Mouse (Mus musculus) limb, embryonic 13.5 days (tissue): ENCODE data around the gene Tceanc2. TPM values are rescaled to one million over a fixed set of nuclear protein-coding genes. Genes with fewer than 3 reads are reported as not detected.
A peak's percentile ranks its signal among the peaks of the same experiment; 100 is the strongest.

Source experiments
- ATAC-seq: fragments of 200-750 bp; cut with Nextera tagmentation; 2 replicates; pipeline ENCODE4 v1.8.0; 2017; ENCODE audit warnings: low read depth, moderate number of reproducible peaks, moderate TSS enrichment; ENCODE audit not compliant: low FRiP score
- H3K27ac ChIP-seq: fragments of 300-500 bp; sonication (generic); 2 replicates; pipeline ENCODE4 v1.5.1; 2015; ENCODE audit warnings: inconsistent platforms, mild to moderate bottlenecking, moderate library complexity
- H3K27me3 ChIP-seq: fragments of 300-500 bp; sonication (generic); 2 replicates; pipeline ENCODE4 v1.6.1; 2015; ENCODE audit warnings: mild to moderate bottlenecking, inconsistent platforms
- H3K36me3 ChIP-seq: fragments of 300-500 bp; sonication (generic); 2 replicates; pipeline ENCODE4 v1.6.1; 2015; ENCODE audit warnings: inconsistent platforms, mild to moderate bottlenecking, moderate library complexity
- H3K4me1 ChIP-seq: fragments of 300-500 bp; sonication (generic); 2 replicates; pipeline ENCODE4 v1.6.1; 2015; ENCODE audit warnings: inconsistent platforms
- H3K4me2 ChIP-seq: fragments of 300-500 bp; sonication (generic); replicated peaks from 2 replicates; pipeline ENCODE4 v1.6.1; 2015; ENCODE audit warnings: inconsistent platforms, mild to moderate bottlenecking, moderate library complexity
- H3K4me3 ChIP-seq: fragments of 300-500 bp; sonication (generic); 2 replicates; pipeline ENCODE4 v1.5.1; 2015; ENCODE audit warnings: moderate library complexity, mild to moderate bottlenecking, inconsistent platforms
- H3K9ac ChIP-seq: fragments of 300-500 bp; sonication (generic); 2 replicates; pipeline ENCODE4 v1.6.1; 2015; ENCODE audit warnings: mild to moderate bottlenecking, inconsistent platforms
- H3K9me3 ChIP-seq: fragments of 300-500 bp; sonication (generic); 2 replicates; pipeline ENCODE4 v1.6.1; 2016; ENCODE audit warnings: inconsistent platforms
- WGBS: fragments of 180-500 bp; shearing (Covaris S2); methylation state at CpG from one replicate; pipeline ENCODE4 v1.1.7; 2015; 5-methylcytosine and 5-hydroxymethylcytosine counted together
- polyA plus RNA-seq: library from polyadenylated mRNA; unstranded; fragments of >200 nt; fragmentation: Nextera tagmentation; extraction: Ambion mirVana; gene quantifications from 2 replicates; pipeline ENCODE4 v1.2.1, GENCODE M21; 2015

Gene Tceanc2
- polyA plus RNA-seq, 1 experiment from 2014 or later, result 32.7 TPM

DNA sequence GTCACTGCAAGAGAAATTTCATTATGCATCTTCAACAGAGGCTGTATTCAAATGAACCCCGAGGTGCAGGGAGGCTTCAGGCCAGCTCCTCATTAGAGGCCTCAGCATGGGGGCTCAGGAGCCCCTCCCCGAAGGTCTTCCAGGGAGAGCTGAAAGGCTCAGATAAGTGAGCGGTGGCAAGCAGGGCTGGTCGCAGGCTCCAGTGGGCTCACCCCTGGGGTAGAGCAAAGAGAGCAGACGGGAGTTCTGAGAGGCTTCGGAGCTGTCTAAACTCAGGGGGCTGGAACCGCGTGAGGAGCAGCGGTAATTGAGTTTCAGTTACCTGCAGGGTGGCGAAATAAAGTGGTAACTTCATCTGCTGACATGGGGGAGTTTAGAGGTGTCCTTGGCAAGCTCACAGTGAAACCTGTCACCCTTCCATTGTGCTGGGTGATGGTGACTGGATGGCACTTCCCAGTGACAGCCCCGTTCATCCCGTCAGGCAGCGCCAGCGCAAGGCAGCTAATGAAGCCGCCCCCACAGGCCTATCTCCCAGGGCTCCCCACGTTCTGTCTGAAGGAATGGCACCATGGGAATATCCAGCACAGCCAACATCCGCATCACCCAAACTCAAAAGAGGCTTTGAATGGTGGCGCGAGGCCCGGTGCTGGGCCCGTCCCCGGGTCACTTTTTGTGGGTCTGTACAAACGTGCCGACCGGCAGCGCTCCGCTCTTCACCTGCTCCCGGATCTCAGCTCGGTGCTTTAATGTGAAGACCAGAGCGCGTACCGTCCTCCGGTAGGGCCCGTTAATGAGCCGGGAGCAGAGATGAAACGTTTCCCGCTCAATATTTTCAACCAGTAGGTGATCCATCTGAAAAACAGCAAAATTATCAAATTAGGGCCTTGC lies 39.7 kb downstream of the Tceanc2 start:
- 26% methylated on average over 37 of the region's 37 CpGs for WGBS
- Histone ChIP-seq H3K27me3 (peaks cover 14% of the 10 kb centered on the region), H3K4me3 (no peak overlapping the region), H3K4me2 (no peak overlapping the region), H3K4me1 (peaks cover 50% of the 10 kb centered on the region), H3K9ac (peak overlapping the region; percentile 13; the same call in 1 of the 2 replicates), H3K36me3 (peaks cover 10% of the 10 kb centered on the region), H3K9me3 (no peaks in the 10 kb centered on the region), H3K27ac (no peak overlapping the region)
- no peak for ATAC-seq

DNA sequence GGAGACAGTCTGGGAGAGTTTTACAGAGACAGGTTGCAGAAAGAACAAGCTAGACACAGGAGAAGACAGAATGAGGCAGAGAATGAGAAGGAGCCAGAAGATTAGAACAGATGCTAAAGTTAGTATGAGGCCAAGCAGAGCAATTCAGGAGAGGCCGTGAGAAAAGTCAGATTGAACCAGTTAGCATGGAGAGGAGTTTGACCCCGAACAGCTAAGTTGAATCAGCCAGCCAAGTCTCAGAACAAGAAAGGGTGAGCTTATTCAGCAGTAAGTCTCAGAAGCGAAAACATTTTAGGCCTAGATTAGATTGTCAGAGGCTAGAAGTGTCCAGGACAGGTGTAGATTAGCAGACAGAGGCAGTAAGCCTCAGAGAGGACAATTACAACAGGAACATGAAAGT lies 42.4 kb downstream of the Tceanc2 start:
- no peak overlapping the region for H3K4me3 ChIP-seq
- H3K27ac ChIP-seq, result no peak overlapping the region
- no peaks in the 10 kb centered on the region; the same call in 1 of the 2 replicates for H3K36me3 ChIP-seq
- H3K27me3 ChIP-seq, result peaks cover 14% of the 10 kb centered on the region
- no peak overlapping the region for H3K4me2 ChIP-seq
- no peak overlapping the region for H3K9ac ChIP-seq
- no peaks in the 10 kb centered on the region for H3K9me3 ChIP-seq
- peaks cover 48% of the 10 kb centered on the region for H3K4me1 ChIP-seq
- WGBS, result 51% methylated on average over 3 of the region's 3 CpGs
- no peak for ATAC-seq

DNA sequence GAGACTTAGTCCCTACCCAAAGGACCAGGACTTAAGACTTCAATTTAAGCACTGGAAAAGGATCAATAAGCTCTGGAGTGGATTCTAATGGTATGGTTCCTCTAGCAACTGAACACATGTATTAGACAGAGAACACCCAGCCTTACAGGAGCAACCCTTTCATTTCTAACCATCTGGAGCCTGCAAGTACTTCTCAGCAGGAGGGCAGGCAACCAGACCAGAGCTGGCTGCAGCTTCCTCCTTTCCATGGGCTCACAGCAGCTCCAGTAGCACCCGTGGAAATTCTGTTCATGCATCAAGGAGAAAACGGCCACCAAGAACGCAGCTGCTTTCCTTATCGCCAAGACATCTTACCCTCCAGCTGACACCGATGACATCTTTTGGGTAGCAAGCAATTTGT lies 43.3 kb downstream of the Tceanc2 start:
- Histone ChIP-seq H3K27ac (no peak overlapping the region), H3K4me3 (no peak overlapping the region), H3K9me3 (no peaks in the 10 kb centered on the region), H3K4me1 (peaks cover 48% of the 10 kb centered on the region), H3K4me2 (no peak overlapping the region), H3K27me3 (peaks cover 14% of the 10 kb centered on the region), H3K9ac (no peak overlapping the region), H3K36me3 (no peaks in the 10 kb centered on the region; the same call in 1 of the 2 replicates)
- ATAC-seq, result no peak
- WGBS, result 64% methylated on average over 5 of the region's 5 CpGs

DNA sequence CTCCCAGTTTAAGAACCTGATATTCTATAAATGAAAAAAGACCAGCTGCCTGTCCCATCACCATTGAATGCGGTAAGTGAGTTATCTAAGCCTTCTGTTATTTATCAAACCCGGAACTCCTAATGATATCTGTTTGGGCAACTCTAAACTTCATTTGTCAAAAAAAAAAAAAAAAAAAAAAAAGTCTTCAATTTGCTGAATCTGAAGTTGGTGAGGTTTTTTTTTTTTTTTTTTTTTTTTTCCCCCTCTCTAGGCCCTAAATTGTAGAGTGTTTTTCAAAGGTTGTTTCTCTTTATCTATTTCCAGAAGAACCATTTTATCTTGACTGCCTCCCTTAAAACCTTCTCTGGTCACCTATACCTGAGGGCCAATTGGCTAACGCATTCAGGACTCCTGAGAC lies 44.0 kb downstream of the Tceanc2 start:
- no peak for ATAC-seq
- Histone ChIP-seq H3K27ac (no peak overlapping the region), H3K27me3 (peaks cover 14% of the 10 kb centered on the region), H3K9ac (no peak overlapping the region), H3K9me3 (no peaks in the 10 kb centered on the region), H3K36me3 (no peaks in the 10 kb centered on the region; the same call in 1 of the 2 replicates), H3K4me3 (no peak overlapping the region), H3K4me1 (peaks cover 45% of the 10 kb centered on the region), H3K4me2 (no peak overlapping the region)
- WGBS, result 85% methylated on average over 3 of the region's 3 CpGs

DNA sequence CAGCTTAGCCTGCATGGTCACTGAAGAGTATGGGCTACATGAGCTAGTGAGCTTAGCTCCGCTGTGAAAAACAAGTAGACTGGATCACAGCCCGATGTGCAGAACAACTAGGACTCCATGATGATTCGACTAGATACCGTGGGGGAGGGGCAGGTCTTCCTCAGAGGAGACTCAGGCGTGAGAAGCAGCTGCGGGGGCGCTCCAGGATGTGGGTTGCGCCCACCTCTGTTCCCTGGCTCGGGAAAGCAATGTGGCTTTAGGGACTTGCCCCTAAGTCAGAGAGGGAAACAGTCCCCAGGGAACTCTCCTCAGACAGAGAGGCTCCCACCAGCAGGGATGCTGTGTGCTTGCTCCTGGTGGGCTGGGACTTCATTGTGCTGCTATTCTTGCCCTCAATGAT lies 48.4 kb downstream of the Tceanc2 start:
- Histone ChIP-seq H3K27me3 (no peaks in the 10 kb centered on the region), H3K4me1 (peaks cover 19% of the 10 kb centered on the region), H3K4me2 (no peak overlapping the region), H3K9ac (no peak overlapping the region), H3K9me3 (no peaks in the 10 kb centered on the region), H3K4me3 (no peak overlapping the region), H3K36me3 (no peaks in the 10 kb centered on the region), H3K27ac (no peak overlapping the region)
- no peak for ATAC-seq
- 33% methylated on average over 9 of the region's 9 CpGs for WGBS

DNA sequence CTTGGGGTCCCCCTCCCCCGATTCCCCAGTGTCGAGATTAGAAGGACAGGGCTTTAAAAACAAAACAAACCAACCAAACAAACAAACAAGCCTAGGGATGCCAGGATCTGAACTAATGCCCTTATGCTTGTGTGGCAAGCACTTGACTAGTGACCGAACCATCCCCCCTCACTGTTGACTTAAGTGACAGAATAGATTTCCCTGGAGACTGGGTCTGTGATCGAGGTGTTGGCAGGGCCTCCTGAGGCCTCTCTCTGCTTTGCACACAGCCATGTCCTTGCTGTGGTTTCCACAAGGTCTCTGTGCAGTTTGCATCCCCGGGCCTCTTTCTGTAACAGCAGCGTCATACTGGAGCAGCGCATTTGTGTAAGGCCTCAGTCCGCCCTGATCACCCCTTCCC lies 49.5 kb downstream of the Tceanc2 start:
- H3K27me3 ChIP-seq, result no peaks in the 10 kb centered on the region
- 80% methylated on average over 8 of the region's 8 CpGs for WGBS
- no peak overlapping the region for H3K9ac ChIP-seq
- H3K36me3 ChIP-seq, result no peaks in the 10 kb centered on the region
- H3K4me2 ChIP-seq, result no peak overlapping the region
- no peaks in the 10 kb centered on the region for H3K9me3 ChIP-seq
- no peak overlapping the region for H3K27ac ChIP-seq
- peaks cover 27% of the 10 kb centered on the region for H3K4me1 ChIP-seq
- no peak for ATAC-seq
- H3K4me3 ChIP-seq, result no peak overlapping the region

DNA sequence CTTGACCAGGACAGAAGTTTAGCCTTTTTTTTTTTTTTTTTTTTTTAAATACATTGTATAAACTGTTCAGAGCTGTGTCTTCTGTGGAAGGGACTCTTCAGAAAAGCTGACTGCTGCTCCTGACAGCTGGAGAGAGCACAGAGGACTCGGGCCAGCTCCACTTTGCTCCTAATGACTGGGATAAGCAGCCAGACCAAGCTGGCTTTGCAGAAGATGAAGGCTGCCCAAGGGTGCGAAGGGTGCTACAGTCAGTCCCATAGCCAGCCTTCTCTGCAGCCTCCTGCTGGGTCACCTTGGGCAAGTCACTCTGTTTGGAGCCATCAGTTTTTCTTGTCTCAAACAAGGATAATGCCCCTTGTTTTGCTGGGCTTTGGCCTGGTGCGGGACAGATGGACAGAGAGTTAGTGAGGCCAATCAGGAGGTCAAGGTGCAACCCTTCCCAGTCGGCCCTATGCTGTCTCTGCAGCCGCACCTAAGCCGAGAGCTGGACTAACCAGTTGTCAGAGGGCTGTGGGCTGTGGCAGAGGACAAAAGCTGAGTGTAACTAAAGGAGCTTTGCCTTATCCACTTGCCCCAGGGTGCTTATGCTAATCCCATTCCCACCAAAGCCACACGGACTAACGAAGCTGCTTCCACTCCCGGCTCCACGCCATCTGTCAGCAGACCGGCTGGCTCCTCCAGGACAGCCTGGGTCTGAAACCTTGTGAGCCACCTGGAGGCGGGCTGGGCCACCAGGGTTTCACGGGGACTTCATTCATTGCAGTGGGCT lies 50.8 kb downstream of the Tceanc2 start:
- 25% methylated on average over 13 of the region's 13 CpGs for WGBS
- peaks cover 35% of the 10 kb centered on the region for H3K4me1 ChIP-seq
- no peak for ATAC-seq

DNA sequence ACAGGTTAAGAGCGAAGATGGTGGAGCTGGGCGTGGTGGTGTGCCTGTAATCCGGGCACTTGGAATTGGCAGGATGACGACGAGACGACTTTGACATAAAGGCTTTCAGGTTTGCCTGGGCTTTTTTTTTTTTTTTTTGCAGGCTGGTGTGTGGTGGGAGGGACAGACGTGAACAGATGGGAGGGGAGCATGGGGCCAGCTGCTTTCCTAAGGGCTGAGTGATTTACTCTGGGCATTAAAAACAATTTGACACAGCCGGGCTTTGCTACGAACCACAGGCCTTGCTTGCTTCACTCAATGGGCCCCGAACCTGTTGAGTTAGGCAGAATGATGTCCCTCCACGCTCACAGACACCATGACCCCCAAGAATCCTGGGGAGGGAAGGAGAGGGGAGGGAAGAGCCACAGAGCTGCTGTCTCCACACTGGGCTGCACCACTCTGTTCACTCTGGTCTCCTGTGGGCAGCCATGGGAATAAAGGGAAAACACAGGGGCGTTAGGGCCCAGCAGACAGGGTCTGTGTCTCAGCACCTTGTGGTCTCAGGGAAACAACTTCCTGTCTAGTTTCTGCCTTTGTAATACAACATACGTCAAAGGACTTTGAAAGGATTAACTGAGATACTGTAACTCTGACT lies 51.9 kb downstream of the Tceanc2 start:
- Histone ChIP-seq H3K4me3 (no peak overlapping the region), H3K36me3 (no peaks in the 10 kb centered on the region), H3K9me3 (no peaks in the 10 kb centered on the region), H3K27ac (no peak overlapping the region; the same call in 1 of the 2 replicates), H3K4me2 (no peak overlapping the region), H3K4me1 (peaks cover 35% of the 10 kb centered on the region), H3K9ac (no peak overlapping the region), H3K27me3 (no peaks in the 10 kb centered on the region)
- 30% methylated on average over 13 of the region's 13 CpGs for WGBS
- peak; percentile 41; the same call in 1 of the 2 replicates for ATAC-seq

More for the DNA sequence above, 50.8 kb downstream of the Tceanc2 start:
- no peak overlapping the region for H3K4me2 ChIP-seq
- no peak overlapping the region for H3K4me3 ChIP-seq
- no peak overlapping the region for H3K27ac ChIP-seq
- no peaks in the 10 kb centered on the region for H3K36me3 ChIP-seq
- H3K9me3 ChIP-seq, result no peaks in the 10 kb centered on the region
- no peaks in the 10 kb centered on the region for H3K27me3 ChIP-seq
- H3K9ac ChIP-seq, result no peak overlapping the region

DNA sequence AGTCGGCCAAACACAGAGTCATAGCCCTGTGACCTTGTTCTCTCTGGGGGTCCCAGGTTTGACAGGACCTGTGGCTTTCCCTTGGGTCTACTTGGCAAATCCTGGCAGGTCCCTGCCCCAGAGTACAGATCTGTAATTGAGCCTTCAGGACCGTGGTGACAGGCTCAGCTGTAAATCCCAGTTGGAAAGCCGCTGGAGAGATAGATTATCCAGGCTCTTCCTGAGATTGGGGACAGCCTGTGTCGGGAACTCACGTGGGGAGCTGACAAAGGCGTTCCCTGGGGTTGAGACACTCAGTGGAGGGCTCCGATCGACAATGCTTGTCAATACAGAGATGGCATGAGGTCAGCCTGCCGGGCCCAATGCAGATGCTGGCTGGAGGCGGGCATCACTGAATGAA lies 52.5 kb downstream of the Tceanc2 start:
- Histone ChIP-seq H3K4me1 (peaks cover 37% of the 10 kb centered on the region), H3K27me3 (no peaks in the 10 kb centered on the region), H3K4me2 (no peak overlapping the region), H3K4me3 (no peak overlapping the region), H3K9me3 (no peaks in the 10 kb centered on the region), H3K9ac (no peak overlapping the region), H3K36me3 (no peaks in the 10 kb centered on the region), H3K27ac (no peak overlapping the region)
- ATAC-seq, result no peak
- WGBS, result 64% methylated on average over 10 of the region's 10 CpGs

DNA sequence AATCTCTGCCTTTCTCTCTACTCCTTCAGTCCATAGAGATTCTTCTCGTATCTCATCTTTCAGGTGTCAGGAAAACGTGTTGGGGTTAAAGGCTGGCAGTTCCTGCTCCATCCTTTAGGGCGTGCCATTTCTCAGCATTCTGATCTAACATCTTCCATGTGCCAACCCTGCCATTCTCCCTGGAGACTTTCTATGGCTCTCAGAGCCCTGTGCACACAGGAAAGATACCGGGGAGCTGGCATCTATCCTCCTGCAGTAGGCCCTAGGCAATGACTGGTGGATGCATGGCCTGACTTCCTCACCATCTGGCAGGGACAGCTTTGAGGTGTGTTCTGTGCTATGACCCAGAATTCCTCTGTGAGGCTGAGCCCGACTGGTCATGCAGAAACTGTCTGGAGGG lies 53.8 kb downstream of the Tceanc2 start:
- H3K27ac ChIP-seq, result no peak overlapping the region
- no peaks in the 10 kb centered on the region for H3K27me3 ChIP-seq
- WGBS, result 60% methylated on average over 5 of the region's 5 CpGs
- H3K4me2 ChIP-seq, result no peak overlapping the region
- H3K4me1 ChIP-seq, result peaks cover 36% of the 10 kb centered on the region
- no peak overlapping the region for H3K9ac ChIP-seq
- no peak overlapping the region for H3K4me3 ChIP-seq
- H3K36me3 ChIP-seq, result no peaks in the 10 kb centered on the region
- H3K9me3 ChIP-seq, result no peaks in the 10 kb centered on the region
- no peak for ATAC-seq

DNA sequence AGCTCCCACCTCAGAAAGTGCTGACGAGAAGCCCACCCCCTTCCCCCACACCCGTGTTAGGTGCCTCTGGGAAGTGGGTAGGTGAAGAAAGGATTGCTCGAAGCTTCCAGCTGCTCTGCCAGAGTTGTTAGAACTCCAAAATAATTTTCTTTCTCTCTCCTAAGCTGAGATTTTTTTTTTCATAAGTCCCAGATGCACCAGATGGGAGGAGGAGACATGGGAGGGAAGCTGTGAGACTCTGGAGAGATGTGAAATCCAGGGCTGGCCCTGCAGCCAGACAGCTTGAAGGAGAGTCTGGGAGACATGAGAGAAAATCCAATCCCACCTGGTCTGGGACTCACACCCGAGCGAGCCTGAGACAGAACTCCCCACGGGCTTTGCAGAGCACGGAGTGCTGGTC lies 54.5 kb downstream of the Tceanc2 start:
- no peaks in the 10 kb centered on the region for H3K9me3 ChIP-seq
- no peak overlapping the region for H3K4me2 ChIP-seq
- H3K4me3 ChIP-seq, result no peak overlapping the region
- H3K36me3 ChIP-seq, result no peaks in the 10 kb centered on the region
- no peak for ATAC-seq
- H3K27ac ChIP-seq, result no peak overlapping the region
- no peak overlapping the region for H3K9ac ChIP-seq
- H3K27me3 ChIP-seq, result no peaks in the 10 kb centered on the region
- WGBS, result 43% methylated on average over 7 of the region's 7 CpGs
- peaks cover 36% of the 10 kb centered on the region for H3K4me1 ChIP-seq
